Mouse (Mus musculus): ENCODE results near the gene Phb2. TPM values are rescaled to one million over a fixed set of nuclear protein-coding genes. Genes with fewer than 3 reads are reported as not detected.

Gene Phb2
- polyA plus RNA-seq, 1 experiment from 2014 or later: 286 TPM

MicroRNAs within 50 kb of the gene (microRNA counts, 519-probe panel; counts per million panel counts)
- microRNA mmu-miR-141 (2,729 counts per million, percentile 58 among the panel's probes with 10 or more counts), microRNA mmu-miR-200c (3,462 counts per million, percentile 81 among the panel's probes with 10 or more counts)

Small RNAs within 50 kb of the gene (microRNA-seq; reads per million reads assigned to microRNA genes)
- 968 reads per million, percentile 75 among the genes with 10 or more reads in this experiment for gene Mir141 (ENCODE audit: borderline number of aligned reads)
- gene Mir200c (ENCODE audit: borderline number of aligned reads): 5,632 reads per million, percentile 90 among the genes with 10 or more reads in this experiment

Other genes with a start within 250 kb of the Phb2 start
- gene Clstn3, start 247.5 kb upstream of the Phb2 start, polyA plus RNA-seq (2014; fragmentation: Nextera tagmentation; extraction: Ambion mirVana): 7.7 and 9.7 TPM in 2 replicates
- gene C1rl, start 219.2 kb upstream of the Phb2 start, polyA plus RNA-seq (2014; fragmentation: Nextera tagmentation; extraction: Ambion mirVana): 0.31 and 0.39 TPM in 2 replicates
- gene C1ra, start 199.9 kb upstream of the Phb2 start, polyA plus RNA-seq (2014; fragmentation: Nextera tagmentation; extraction: Ambion mirVana): 2.8 and 3.4 TPM in 2 replicates
- 5.4 and 7.4 TPM in 2 replicates for gene C1s1, start 170.0 kb upstream of the Phb2 start, polyA plus RNA-seq (2014; fragmentation: Nextera tagmentation; extraction: Ambion mirVana)
- gene C1rb, start 142.0 kb upstream of the Phb2 start, polyA plus RNA-seq (2014; fragmentation: Nextera tagmentation; extraction: Ambion mirVana): 0.10 TPM in 1 of 2 replicates, not detected in the other
- 0.11 and 0.22 TPM in 2 replicates for gene C1s2, start 76.3 kb upstream of the Phb2 start, polyA plus RNA-seq (2014; fragmentation: Nextera tagmentation; extraction: Ambion mirVana)
- gene Lpcat3, start 49.3 kb upstream of the Phb2 start, polyA plus RNA-seq (2014; fragmentation: Nextera tagmentation; extraction: Ambion mirVana): 46.2 and 48.1 TPM in 2 replicates
- 172 and 175 TPM in 2 replicates for gene Emg1, start 158 bp upstream of the Phb2 start, polyA plus RNA-seq (2014; fragmentation: Nextera tagmentation; extraction: Ambion mirVana)
- 14.3 and 16.1 TPM in 2 replicates for gene Ptpn6, start 26.4 kb downstream of the Phb2 start, polyA plus RNA-seq (2014; fragmentation: Nextera tagmentation; extraction: Ambion mirVana)
- 392 and 415 TPM in 2 replicates for gene Grcc10, start 29.0 kb downstream of the Phb2 start, polyA plus RNA-seq (2014; fragmentation: Nextera tagmentation; extraction: Ambion mirVana)
- gene Gm45234, start 43.7 kb downstream of the Phb2 start, polyA plus RNA-seq (2014; fragmentation: Nextera tagmentation; extraction: Ambion mirVana): not detected in 2 replicates
- gene Atn1, start 44.2 kb downstream of the Phb2 start, polyA plus RNA-seq (2014; fragmentation: Nextera tagmentation; extraction: Ambion mirVana): 13.8 and 14.9 TPM in 2 replicates
- 10.4 and 11.2 TPM in 2 replicates for gene Eno2, start 57.3 kb downstream of the Phb2 start, polyA plus RNA-seq (2014; fragmentation: Nextera tagmentation; extraction: Ambion mirVana)
- gene Lrrc23, start 67.4 kb downstream of the Phb2 start, polyA plus RNA-seq (2014; fragmentation: Nextera tagmentation; extraction: Ambion mirVana): 1.9 and 13.2 TPM in 2 replicates
- 9.1 and 10.0 TPM in 2 replicates for gene Spsb2, start 96.3 kb downstream of the Phb2 start, polyA plus RNA-seq (2014; fragmentation: Nextera tagmentation; extraction: Ambion mirVana)
- 861 and 874 TPM in 2 replicates for gene Tpi1, start 102.0 kb downstream of the Phb2 start, polyA plus RNA-seq (2014; fragmentation: Nextera tagmentation; extraction: Ambion mirVana)
- gene Usp5, start 117.1 kb downstream of the Phb2 start, polyA plus RNA-seq (2014; fragmentation: Nextera tagmentation; extraction: Ambion mirVana): 110 and 131 TPM in 2 replicates
- 107 and 131 TPM in 2 replicates for gene Cdca3, start 117.2 kb downstream of the Phb2 start, polyA plus RNA-seq (2014; fragmentation: Nextera tagmentation; extraction: Ambion mirVana)
- 2.9 and 3.5 TPM in 2 replicates for gene Gnb3, start 127.9 kb downstream of the Phb2 start, polyA plus RNA-seq (2014; fragmentation: Nextera tagmentation; extraction: Ambion mirVana)
- gene P3h3, start 145.4 kb downstream of the Phb2 start, polyA plus RNA-seq (2014; fragmentation: Nextera tagmentation; extraction: Ambion mirVana): 49.5 and 57.0 TPM in 2 replicates
- gene Gpr162, start 151.6 kb downstream of the Phb2 start, polyA plus RNA-seq (2014; fragmentation: Nextera tagmentation; extraction: Ambion mirVana): 0.95 and 1.5 TPM in 2 replicates
- 0.07 and 0.25 TPM in 2 replicates for gene Cd4, start 175.9 kb downstream of the Phb2 start, polyA plus RNA-seq (2014; fragmentation: Nextera tagmentation; extraction: Ambion mirVana)
- gene Lag3, start 199.4 kb downstream of the Phb2 start, polyA plus RNA-seq (2014; fragmentation: Nextera tagmentation; extraction: Ambion mirVana): 1.9 and 2.4 TPM in 2 replicates
- 255 and 263 TPM in 2 replicates for gene Ptms, start 207.8 kb downstream of the Phb2 start, polyA plus RNA-seq (2014; fragmentation: Nextera tagmentation; extraction: Ambion mirVana)
- 346 and 352 TPM in 2 replicates for gene Mlf2, start 219.1 kb downstream of the Phb2 start, polyA plus RNA-seq (2014; fragmentation: Nextera tagmentation; extraction: Ambion mirVana)

Data from embryonic facial prominence, embryonic 14.5 days (tissue).